Mouse (Mus musculus) liver, embryonic 14.5 days (tissue): ENCODE results near the gene Orm2. TPM values are rescaled to one million over a fixed set of nuclear protein-coding genes. Genes with fewer than 3 reads are reported as not detected.
"Not testable (repeated sequence)": the region's sequence is repeated elsewhere in the genome, so short reads cannot be mapped to it uniquely, and the experiment has no call there.

Experiments
- ATAC-seq: fragments of 200-750 bp; cut with Nextera tagmentation; 2 replicates; pipeline ENCODE4 v1.8.0; 2017; ENCODE audit warnings: moderate number of reproducible peaks, mild to moderate bottlenecking, moderate library complexity; ENCODE audit not compliant: insufficient read depth
- DNase-seq, 3 experiments: peaks; one replicate each; pipeline ENCODE4 v3.0.0-alpha.2; 2012 to 2013; ENCODE audit warnings: low read depth in 3 of 3, low spot score in 3 of 3
- H3K27ac ChIP-seq: fragments of 300-500 bp; sonication (generic); 2 replicates; pipeline ENCODE4 v1.5.1; 2014; ENCODE audit warnings: moderate library complexity, mild to moderate bottlenecking, control low read depth, inconsistent platforms
- H3K27me3 ChIP-seq: fragments of 300-500 bp; sonication (generic); 2 replicates; pipeline ENCODE4 v1.6.1; 2014; ENCODE audit warnings: mild to moderate bottlenecking, low read length, moderate library complexity; ENCODE audit not compliant: control insufficient read depth, insufficient read depth
- H3K36me3 ChIP-seq: fragments of 300-500 bp; sonication (generic); replicated peaks from 2 replicates; pipeline ENCODE4 v1.6.1; 2014; ENCODE audit warnings: low read depth; ENCODE audit not compliant: control insufficient read depth, insufficient read depth
- H3K4me1 ChIP-seq, 2 experiments: fragments of 200-500 bp in 1 of 2; fragments of 300-500 bp in 1 of 2; sonication (generic) in 1 of 2; replicated peaks; 2 replicates each; pipeline ENCODE4 v1.6.1; 2012 to 2014; ENCODE audit warnings: antibody characterized with exemption in 1 of 2, inconsistent platforms in 1 of 2, low read length in 1 of 2; ENCODE audit not compliant: control insufficient read depth in 2 of 2, insufficient read depth in 2 of 2
- H3K4me2 ChIP-seq: fragments of 300-500 bp; sonication (generic); 2 replicates; pipeline ENCODE4 v1.6.1; 2014; ENCODE audit warnings: low read depth, mild to moderate bottlenecking, control low read depth, moderate library complexity
- H3K4me3 ChIP-seq, 2 experiments: fragments of 200-500 bp in 1 of 2; fragments of 300-500 bp in 1 of 2; sonication (generic) in 1 of 2; 2 replicates each; pipeline ENCODE4 v1.5.1; 2012 to 2014; ENCODE audit warnings: low read depth in 2 of 2, low read length in 2 of 2, mild to moderate bottlenecking in 2 of 2, control low read depth in 1 of 2, inconsistent platforms in 1 of 2, moderate library complexity in 1 of 2; ENCODE audit not compliant: insufficient read depth in 1 of 2
- H3K9ac ChIP-seq: fragments of 300-500 bp; sonication (generic); replicated peaks from 2 replicates; pipeline ENCODE4 v1.6.1; 2014; ENCODE audit warnings: mild to moderate bottlenecking, control low read depth, moderate library complexity
- H3K9me3 ChIP-seq: fragments of 300-500 bp; sonication (generic); 2 replicates; pipeline ENCODE4 v1.6.1; 2016; ENCODE audit warnings: low read length, mixed read lengths; ENCODE audit not compliant: control insufficient read depth
- CTCF ChIP-seq: IDR thresholded peaks from 2 replicates; pipeline ENCODE4 v1.5.1; 2016; ENCODE audit warnings: antibody characterized with exemption, low read depth, control low read depth
- EP300 ChIP-seq: IDR thresholded peaks from 2 replicates; pipeline ENCODE4 v1.6.1; 2016; ENCODE audit warnings: antibody characterized with exemption, low read depth
- WGBS: fragments of 180-500 bp; shearing (Covaris S2); extraction: QIAGEN DNeasy Blood & Tissue Kit; methylation state at CpG from one replicate; pipeline ENCODE4 v1.1.7; 2014; ENCODE audit not compliant: insufficient replicate concordance; 5-methylcytosine and 5-hydroxymethylcytosine counted together
- polyA plus RNA-seq, 2 experiments: library from polyadenylated mRNA; depleted of rRNA in 1 of 2; stranded (reverse) in 1 of 2; unstranded in 1 of 2; fragments of >200 nt; fragmentation: Nextera tagmentation in 1 of 2; extraction: Ambion mirVana in 1 of 2; gene quantifications; 2 replicates each; pipeline versions ENCODE4 v1.2.1 to v1.2.3; 2012 to 2014

The Orm2 gene
- polyA plus RNA-seq (2012; rRNA removed) (not detected in 2 replicates), polyA plus RNA-seq (2014; fragmentation: Nextera tagmentation; extraction: Ambion mirVana) (not detected in 2 replicates)

GRCm38 (mm10) chr4:63362150-63362549, at the start of gene Orm2:
Gene Orm2, plus strand, starts transcription at chr4:63362449.
- no peak within 1 kb of the TSS for H3K4me3 ChIP-seq
- no peaks in the 10 kb centered on the region; a peak in 1 of 4 replicates for H3K4me1 ChIP-seq
- no peaks in the 10 kb centered on the region for H3K27me3 ChIP-seq
- no peaks in the 10 kb centered on the region for H3K9me3 ChIP-seq
- no peak within 1 kb of the TSS for H3K27ac ChIP-seq
- no peak within 1 kb of the TSS for H3K9ac ChIP-seq
- ATAC-seq (no peak), DNase-seq (no peak)
- 72% methylated on average over 5 of the region's 5 CpGs for WGBS
- TF ChIP-seq EP300 = no peak
- TF ChIP-seq CTCF = no peak
- no peaks in the 10 kb centered on the region for H3K36me3 ChIP-seq
- H3K4me2 ChIP-seq = no peak within 1 kb of the TSS

- WGBS = 58% methylated on average over 5 of the region's 5 CpGs
- no peak for ATAC-seq
- Histone ChIP-seq H3K4me2 (no peak overlapping the region), H3K27ac (no peak overlapping the region), H3K36me3 (no peaks in the 10 kb centered on the region), H3K9me3 (no peaks in the 10 kb centered on the region), H3K4me1 (no peaks in the 10 kb centered on the region), H3K4me3 (no peak overlapping the region), H3K27me3 (no peaks in the 10 kb centered on the region), H3K9ac (no peak overlapping the region)
- no peak for TF ChIP-seq EP300
- TF ChIP-seq CTCF = no peak
- DNase-seq = no peak
Measured at GRCm38 (mm10) chr4:63314063-63314462, 48.2 kb upstream of the Orm2 start.

- Histone ChIP-seq H3K36me3 (no peaks in the 10 kb centered on the region), H3K27ac (no peak overlapping the region), H3K9ac (no peak overlapping the region), H3K4me2 (no peak overlapping the region), H3K4me1 (no peaks in the 10 kb centered on the region), H3K9me3 (no peaks in the 10 kb centered on the region), H3K4me3 (no peak overlapping the region), H3K27me3 (no peaks in the 10 kb centered on the region)
- no peak for DNase-seq
- WGBS = 48% methylated on average over 9 of the region's 9 CpGs
- no peak for ATAC-seq
- TF ChIP-seq CTCF (no peak), EP300 (no peak)
Measured at GRCm38 (mm10) chr4:63316076-63316746, 46.0 kb upstream of the Orm2 start.

- not testable (repeated sequence) for H3K27ac ChIP-seq, H3K4me2 ChIP-seq, DNase-seq, H3K4me3 ChIP-seq, ATAC-seq, H3K4me1 ChIP-seq, H3K9ac ChIP-seq, H3K36me3 ChIP-seq, H3K27me3 ChIP-seq, H3K9me3 ChIP-seq
- peak; percentile 62 for TF ChIP-seq CTCF
- WGBS = 14% methylated on average over 3 of the region's 3 CpGs
Measured at GRCm38 (mm10) chr4:63319566-63319965, 42.7 kb upstream of the Orm2 start.

GRCm38 (mm10) chr4:63323275-63323815, 38.9 kb upstream of the Orm2 start:
- no peaks in the 10 kb centered on the region for H3K9me3 ChIP-seq
- no peak overlapping the region for H3K27ac ChIP-seq
- DNase-seq = no peak
- H3K36me3 ChIP-seq = no peaks in the 10 kb centered on the region
- TF ChIP-seq CTCF (no peak), EP300 (no peak)
- ATAC-seq = no peak
- no peaks in the 10 kb centered on the region for H3K4me1 ChIP-seq
- 61% methylated on average over 8 of the region's 8 CpGs for WGBS
- no peaks in the 10 kb centered on the region for H3K27me3 ChIP-seq
- H3K4me3 ChIP-seq = no peak overlapping the region
- no peak overlapping the region for H3K4me2 ChIP-seq
- no peak overlapping the region for H3K9ac ChIP-seq
